Mouse (Mus musculus): ENCODE measurements around the gene Endod1.

DNA sequence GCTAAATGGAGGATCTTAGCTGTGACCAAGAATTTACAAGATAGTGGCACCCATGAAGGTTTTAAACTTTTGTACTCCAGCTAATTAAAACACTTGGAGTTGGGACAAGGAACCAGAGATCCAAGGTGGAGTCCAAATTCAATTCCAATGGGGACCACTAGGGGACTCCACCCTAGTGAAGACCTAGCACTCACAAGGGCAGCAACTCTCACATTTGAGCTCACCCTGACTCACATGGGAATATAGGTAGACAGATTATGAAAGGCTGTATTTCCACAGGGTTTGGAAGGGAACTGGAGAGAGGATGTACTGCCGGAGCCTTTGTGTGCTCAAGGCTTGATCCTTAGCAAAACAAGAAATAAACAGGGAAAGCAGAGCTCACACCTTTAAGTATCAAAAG, 9.0 kb upstream of the Endod1 start:
- TF ChIP-seq POLR2A (IDR thresholded peaks at IDR 0.05; ENCODE audit: borderline replicate concordance, insufficient read depth, low read length) = no peak
- 0 out of 2 replicates have a peak, but pooled peaks have one; percentile 19 for TF ChIP-seq CTCF (IDR thresholded peaks at IDR 0.05; ENCODE audit: borderline replicate concordance, insufficient read depth, low read depth, low read length)
